Mouse (Mus musculus) intestine, postnatal 0 days (tissue): ENCODE results near the gene Zfp605. TPM values are rescaled to one million over a fixed set of nuclear protein-coding genes. Genes with fewer than 3 reads are reported as not detected.

Source experiments
- ATAC-seq: fragments of 200-750 bp; cut with Nextera tagmentation; 2 replicates; pipeline ENCODE4 v1.8.0; 2017; ENCODE audit warnings: mild to moderate bottlenecking, moderate TSS enrichment, moderate library complexity
- H3K27ac ChIP-seq: fragments of 300-500 bp; sonication (generic); 2 replicates; pipeline ENCODE4 v1.5.1; 2014; ENCODE audit warnings: mild to moderate bottlenecking, low read depth, low read length, moderate library complexity
- H3K27me3 ChIP-seq: fragments of 300-500 bp; sonication (generic); replicated peaks from 2 replicates; pipeline ENCODE4 v1.6.1; 2014; ENCODE audit warnings: low read length, mixed read lengths; ENCODE audit not compliant: control insufficient read depth, insufficient read depth
- H3K36me3 ChIP-seq: fragments of 300-500 bp; sonication (generic); 2 replicates; pipeline ENCODE4 v1.6.1; 2014; ENCODE audit warnings: mild to moderate bottlenecking, moderate library complexity; ENCODE audit not compliant: control insufficient read depth, insufficient read depth
- H3K4me1 ChIP-seq: fragments of 300-500 bp; sonication (generic); replicated peaks from 2 replicates; pipeline ENCODE4 v1.6.1; 2014; ENCODE audit warnings: antibody characterized with exemption, low read length, mixed read lengths; ENCODE audit not compliant: control insufficient read depth, insufficient read depth
- H3K4me2 ChIP-seq: fragments of 300-500 bp; sonication (generic); replicated peaks from 2 replicates; pipeline ENCODE4 v1.6.1; 2014; ENCODE audit warnings: low read depth, mild to moderate bottlenecking, moderate library complexity
- H3K4me3 ChIP-seq: fragments of 300-500 bp; sonication (generic); 2 replicates; pipeline ENCODE4 v1.5.1; 2014; ENCODE audit warnings: low read depth, low read length
- H3K9ac ChIP-seq: fragments of 300-500 bp; sonication (generic); 2 replicates; pipeline ENCODE4 v1.6.1; 2014; ENCODE audit warnings: mild to moderate bottlenecking, low read depth, low read length
- H3K9me3 ChIP-seq: fragments of 300-500 bp; sonication (generic); 2 replicates; pipeline ENCODE4 v1.6.1; 2016; ENCODE audit warnings: mixed run types; ENCODE audit not compliant: control insufficient read depth
- CTCF ChIP-seq: sonication (generic); IDR thresholded peaks from 2 replicates; pipeline ENCODE4 v1.5.1; 2016; ENCODE audit warnings: low read depth, mild to moderate bottlenecking, control low read depth, antibody characterized with exemption, moderate library complexity
- WGBS: fragments of 180-500 bp; shearing (Covaris S2); extraction: QIAGEN DNeasy Blood & Tissue Kit; methylation state at CpG from one replicate; pipeline ENCODE4 v1.1.7; 2014; 5-methylcytosine and 5-hydroxymethylcytosine counted together
- polyA plus RNA-seq: library from polyadenylated mRNA; unstranded; fragments of >200 nt; fragmentation: Nextera tagmentation; extraction: Ambion mirVana; gene quantifications from 2 replicates; pipeline ENCODE4 v1.2.1, GENCODE M21; 2015

Gene Zfp605
- polyA plus RNA-seq, 1 experiment from 2014 or later = 2.0 TPM

- WGBS = 100% methylated on average over 3 of the region's 3 CpGs
- Histone ChIP-seq H3K4me3 (no peak overlapping the region), H3K4me1 (no peaks in the 10 kb centered on the region), H3K36me3 (peaks cover 20% of the 10 kb centered on the region), H3K27me3 (no peaks in the 10 kb centered on the region), H3K9me3 (no peaks in the 10 kb centered on the region), H3K4me2 (no peak overlapping the region), H3K9ac (no peak overlapping the region), H3K27ac (no peak overlapping the region)
- TF ChIP-seq CTCF = no peak
- ATAC-seq = no peak
Observed at GRCm38 (mm10) chr5:110139325-110139724, 29.4 kb downstream of the Zfp605 start.

- Histone ChIP-seq H3K9me3 (no peaks in the 10 kb centered on the region), H3K9ac (no peak overlapping the region), H3K27ac (no peak overlapping the region), H3K4me2 (no peak overlapping the region), H3K27me3 (no peaks in the 10 kb centered on the region), H3K36me3 (peaks cover 26% of the 10 kb centered on the region), H3K4me3 (no peak overlapping the region), H3K4me1 (no peaks in the 10 kb centered on the region)
- ATAC-seq = no peak
- no peak for TF ChIP-seq CTCF
- WGBS = 92% methylated on average over 7 of the region's 7 CpGs
Observed at GRCm38 (mm10) chr5:110140424-110140823, 30.5 kb downstream of the Zfp605 start.

- Histone ChIP-seq H3K9ac (no peak overlapping the region), H3K9me3 (no peaks in the 10 kb centered on the region), H3K36me3 (peaks cover 40% of the 10 kb centered on the region), H3K27ac (no peak overlapping the region), H3K4me1 (no peaks in the 10 kb centered on the region), H3K27me3 (no peaks in the 10 kb centered on the region), H3K4me2 (no peak overlapping the region), H3K4me3 (no peak overlapping the region)
- no peak for ATAC-seq
- WGBS = 87% methylated on average over 2 of the region's 2 CpGs
- TF ChIP-seq CTCF = no peak
Observed at GRCm38 (mm10) chr5:110142309-110142708, 32.4 kb downstream of the Zfp605 start.

- Histone ChIP-seq H3K4me2 (no peak overlapping the region), H3K27me3 (no peaks in the 10 kb centered on the region), H3K9me3 (no peaks in the 10 kb centered on the region), H3K27ac (no peak overlapping the region), H3K4me1 (no peaks in the 10 kb centered on the region), H3K36me3 (peaks cover 46% of the 10 kb centered on the region), H3K9ac (no peak overlapping the region), H3K4me3 (no peak overlapping the region)
- 89% methylated on average over 5 of the region's 5 CpGs for WGBS
- no peak for ATAC-seq
- TF ChIP-seq CTCF = peak; percentile 64
Observed at GRCm38 (mm10) chr5:110143007-110143406, 33.1 kb downstream of the Zfp605 start.

- no peak overlapping the region for H3K27ac ChIP-seq
- no peak overlapping the region for H3K9ac ChIP-seq
- H3K27me3 ChIP-seq = no peaks in the 10 kb centered on the region
- WGBS = 94% methylated on average over 4 of the region's 4 CpGs
- no peak overlapping the region for H3K4me2 ChIP-seq
- H3K36me3 ChIP-seq = peaks cover 58% of the 10 kb centered on the region
- H3K4me1 ChIP-seq = no peaks in the 10 kb centered on the region
- H3K9me3 ChIP-seq = no peaks in the 10 kb centered on the region
- TF ChIP-seq CTCF = no peak
- ATAC-seq = no peak
- no peak overlapping the region for H3K4me3 ChIP-seq
Observed at GRCm38 (mm10) chr5:110169374-110169773, 59.5 kb downstream of the Zfp605 start.

GRCm38 (mm10) chr5:110176362-110177020 lies 66.6 kb downstream of the Zfp605 start, which contains the start of gene Golga3:
Gene Golga3, plus strand, starts transcription at chr5:110176701.
- no peak for TF ChIP-seq CTCF
- peak within 1 kb of the TSS; percentile 80 for H3K4me3 ChIP-seq
- peak within 1 kb of the TSS; percentile 86 for H3K9ac ChIP-seq
- peaks cover 5% of the 10 kb centered on the region; the same call in 1 of the 2 replicates for H3K36me3 ChIP-seq
- H3K9me3 ChIP-seq = no peaks in the 10 kb centered on the region
- peak within 1 kb of the TSS; percentile 74 for H3K4me2 ChIP-seq
- peak; percentile 97 for ATAC-seq
- WGBS = under 1% methylated on average over 41 of the region's 41 CpGs
- no peaks in the 10 kb centered on the region; the same call in 1 of the 2 replicates for H3K4me1 ChIP-seq
- H3K27ac ChIP-seq = peak within 1 kb of the TSS; percentile 83
- H3K27me3 ChIP-seq = no peaks in the 10 kb centered on the region
